ENCODE assay signal across 9 mouse cellular contexts in the genomic region with DNA sequence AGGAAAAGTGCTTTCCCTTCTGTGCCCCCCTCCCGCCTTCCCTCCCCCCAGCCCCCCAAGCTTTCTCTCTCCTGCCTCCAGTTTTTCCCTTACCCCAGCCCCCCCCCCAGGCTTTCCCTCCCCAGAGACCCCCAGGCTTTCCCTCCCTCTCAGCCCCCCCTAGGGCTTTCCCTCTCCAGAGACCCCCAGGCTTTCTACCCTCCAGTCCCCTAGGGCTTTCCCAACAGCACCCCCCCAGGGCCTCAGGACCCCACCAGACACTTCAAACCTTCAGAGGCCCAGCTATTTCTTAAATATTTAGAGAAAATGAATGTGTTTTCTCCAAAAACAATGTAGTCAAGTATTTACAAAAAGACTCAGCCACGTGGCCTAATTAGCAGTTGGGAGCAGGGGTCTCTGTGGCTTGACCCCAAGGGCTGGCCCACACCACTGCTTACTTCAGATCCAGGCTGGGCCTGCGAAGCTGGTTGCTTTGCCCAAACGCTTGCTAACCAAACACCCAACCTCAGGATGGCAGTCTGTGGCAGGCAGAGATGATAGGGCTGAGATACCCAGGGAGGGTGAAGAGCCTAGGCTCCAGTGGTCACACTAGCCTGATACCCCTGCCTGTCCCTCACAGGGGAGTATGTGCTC. TPM values are rescaled to one million over a fixed set of nuclear protein-coding genes. Genes with fewer than 3 reads are reported as not detected.
A peak's percentile ranks its signal among the peaks of the same experiment; 100 is the strongest.
DNase-seq lines count a peak whose midpoint lies in the region; ATAC-seq and TF ChIP-seq lines count a peak whose summit lies in the region.
"Had no signal": no experiment of that assay in that cellular context is flagged by ENCODE, and none has a peak within 500 bp of the region (broad histone marks: within the 10 kb centered on the region; RNA-seq: fewer than 3 reads in every experiment).

No protein-coding gene starts in this region.

- no peak for DNase-seq in kidney, adult 18-20 months
- DNase-seq in embryonic facial prominence, embryonic 11.5 days (ENCODE audit: low spot score): no peak
- DNase-seq in heart, postnatal 0 days (ENCODE audit: low spot score): no peak
- DNase-seq in right cerebral cortex, postnatal 25 days: no peak
- DNase-seq in urinary bladder, postnatal 4 days (ENCODE audit: low spot score in 2 of 2): no peak

- peak overlapping the region; percentile 39; the same call in 1 of the 2 replicates for H3K9ac ChIP-seq in kidney, embryonic 16.5 days (replicated peaks; ENCODE audit: low read length)
- H3K9ac ChIP-seq in embryonic facial prominence, embryonic 11.5 days (replicated peaks; ENCODE audit: low read length): no peak overlapping the region; the same call in 1 of the 2 replicates
- H3K9ac ChIP-seq in heart, postnatal 0 days (replicated peaks; ENCODE audit: low read depth, low read length): 0 out of 2 replicates have a peak overlapping the region, but pooled peaks have one; percentile 25
- H3K9ac ChIP-seq in midbrain, embryonic 12.5 days (replicated peaks): no peak overlapping the region

- no peak overlapping the region for H3K4me2 ChIP-seq in kidney, embryonic 16.5 days (replicated peaks; ENCODE audit: low read depth, low read length)
- no peak overlapping the region for H3K4me2 ChIP-seq in embryonic facial prominence, embryonic 11.5 days (ENCODE audit: low read depth, low read length)
- H3K4me2 ChIP-seq in heart, postnatal 0 days (ENCODE audit: low read depth, low read length): no peak overlapping the region
- H3K4me2 ChIP-seq in midbrain, embryonic 12.5 days (replicated peaks): 0 out of 2 replicates have a peak overlapping the region, but pooled peaks have one; percentile 3

- H3K27me3 ChIP-seq in kidney, embryonic 16.5 days (ENCODE audit: insufficient read depth, low read length): no peaks in the 10 kb centered on the region
- H3K27me3 ChIP-seq in embryonic facial prominence, embryonic 11.5 days (ENCODE audit: control insufficient read depth, insufficient read depth, low read length): no peaks in the 10 kb centered on the region
- H3K27me3 ChIP-seq in heart, postnatal 0 days (ENCODE audit: control insufficient read depth, insufficient read depth, low read length): no peaks in the 10 kb centered on the region
- peaks cover 9% of the 10 kb centered on the region; the same call in 1 of the 2 replicates for H3K27me3 ChIP-seq in midbrain, embryonic 12.5 days

- no peaks in the 10 kb centered on the region for H3K36me3 ChIP-seq in kidney, embryonic 16.5 days (ENCODE audit: insufficient read depth, low read length)
- no peaks in the 10 kb centered on the region for H3K36me3 ChIP-seq in embryonic facial prominence, embryonic 11.5 days (replicated peaks; ENCODE audit: control insufficient read depth, insufficient read depth, low read depth, low read length)
- H3K36me3 ChIP-seq in heart, postnatal 0 days (replicated peaks; ENCODE audit: control insufficient read depth, insufficient read depth, low read length): no peaks in the 10 kb centered on the region
- H3K36me3 ChIP-seq in midbrain, embryonic 12.5 days: no peaks in the 10 kb centered on the region
- H3K36me3 ChIP-seq: G1E had no signal

- no peak for TF ChIP-seq EP300 in heart, postnatal 0 days (IDR thresholded peaks at IDR 0.05; ENCODE audit: low read depth)

- peak overlapping the region; percentile 91 for H3K27ac ChIP-seq in kidney, embryonic 16.5 days (ENCODE audit: low read length)
- peak overlapping the region; percentile 71 for H3K27ac ChIP-seq in embryonic facial prominence, embryonic 11.5 days (replicated peaks; ENCODE audit: low read depth, low read length)
- H3K27ac ChIP-seq in heart, postnatal 0 days (ENCODE audit: low read depth): peak overlapping the region; percentile 91
- H3K27ac ChIP-seq in midbrain, embryonic 12.5 days (replicated peaks): peak overlapping the region; percentile 87

- H3K9me3 ChIP-seq in kidney, embryonic 16.5 days (ENCODE audit: low read length): no peaks in the 10 kb centered on the region
- no peaks in the 10 kb centered on the region for H3K9me3 ChIP-seq in embryonic facial prominence, embryonic 11.5 days (replicated peaks; ENCODE audit: control insufficient read depth, low read length)
- no peaks in the 10 kb centered on the region for H3K9me3 ChIP-seq in heart, postnatal 0 days (replicated peaks; ENCODE audit: control insufficient read depth, low read length)
- H3K9me3 ChIP-seq in midbrain, embryonic 12.5 days: no peaks in the 10 kb centered on the region
- H3K9me3 ChIP-seq: G1E had no signal

- H3K4me3 ChIP-seq in kidney, embryonic 16.5 days (ENCODE audit: low read length): no peak overlapping the region
- H3K4me3 ChIP-seq in embryonic facial prominence, embryonic 11.5 days (ENCODE audit: low read depth, low read length): no peak overlapping the region
- H3K4me3 ChIP-seq in heart, postnatal 0 days (ENCODE audit: low read depth, low read length): no peak overlapping the region
- H3K4me3 ChIP-seq in midbrain, embryonic 12.5 days: no peak overlapping the region

- TF ChIP-seq CTCF in heart, postnatal 0 days (IDR thresholded peaks at IDR 0.05; ENCODE audit: low read depth): peak; percentile 8; the same call in 1 of the 2 replicates

- ATAC-seq in kidney, embryonic 16.5 days (ENCODE audit: low FRiP score, low TSS enrichment): no peak
- no peak for ATAC-seq in embryonic facial prominence, embryonic 11.5 days (replicated peaks; ENCODE audit: insufficient number of reproducible peaks, low FRiP score, low TSS enrichment, low read depth)
- no peak for ATAC-seq in heart, postnatal 0 days (ENCODE audit: insufficient read depth, low read depth)
- ATAC-seq in midbrain, embryonic 12.5 days (ENCODE audit: low FRiP score, low read depth): no peak
- no peak for ATAC-seq in erythroblast, adult 5-6 weeks (replicated peaks; ENCODE audit: low FRiP score, poor library complexity, severe bottlenecking)

- H3K4me1 ChIP-seq in kidney, embryonic 16.5 days (ENCODE audit: insufficient read depth, low read length): peaks cover 50% of the 10 kb centered on the region
- H3K4me1 ChIP-seq in embryonic facial prominence, embryonic 11.5 days (ENCODE audit: control insufficient read depth, insufficient read depth, low read length): peaks cover 13% of the 10 kb centered on the region
- H3K4me1 ChIP-seq in heart, postnatal 0 days (ENCODE audit: control insufficient read depth, insufficient read depth): peaks cover 33% of the 10 kb centered on the region
- peaks cover 28% of the 10 kb centered on the region for H3K4me1 ChIP-seq in midbrain, embryonic 12.5 days

- WGBS in kidney, embryonic 16.5 days: 48% methylated on average over 4 of the region's 4 CpGs
- WGBS in embryonic facial prominence, embryonic 11.5 days: 40% methylated on average over 4 of the region's 4 CpGs
- WGBS in heart, postnatal 0 days: 75% methylated on average over 4 of the region's 4 CpGs
- 54% methylated on average over 4 of the region's 4 CpGs for WGBS in midbrain, embryonic 12.5 days

RNA-seq across cellular contexts. Expression of a gene that starts 58.3 kb away (rescaled TPM):
- polyA plus RNA-seq in kidney, embryonic 16.5 days (2015; fragmentation: Nextera tagmentation; extraction: Ambion mirVana): 5.9 and 7.0 TPM in 2 replicates
- polyA plus RNA-seq in embryonic facial prominence, embryonic 11.5 days (2014; fragmentation: Nextera tagmentation; extraction: Ambion mirVana): 3.3 and 3.5 TPM in 2 replicates
- 5.7 TPM in 1 of 2 replicates, not detected in the other for total RNA-seq in heart, postnatal 0 days (2014; rRNA removed; ENCODE audit: low replicate concordance)
- polyA plus RNA-seq in heart, postnatal 0 days (2015; fragmentation: Nextera tagmentation; extraction: Ambion mirVana): 1.8 and 2.4 TPM in 2 replicates
- polyA plus RNA-seq in midbrain, embryonic 12.5 days (2016; fragmentation: Nextera tagmentation; extraction: Ambion mirVana): 5.6 and 5.7 TPM in 2 replicates
- 2.9 TPM in 1 of 2 replicates, not detected in the other for total RNA-seq in erythroblast, adult 5-6 weeks (2015; ENCODE audit: low replicate concordance)
- 0.28 TPM in 1 of 2 replicates, not detected in the other for total RNA-seq in erythroblast, adult 5-6 weeks (2017; ENCODE audit: low replicate concordance)

RNA-seq across cellular contexts. Expression of a gene that starts 58.5 kb away (rescaled TPM):
- polyA plus RNA-seq in kidney, embryonic 16.5 days (2015; fragmentation: Nextera tagmentation; extraction: Ambion mirVana): 158 and 162 TPM in 2 replicates
- polyA plus RNA-seq in embryonic facial prominence, embryonic 11.5 days (2014; fragmentation: Nextera tagmentation; extraction: Ambion mirVana): 164 and 173 TPM in 2 replicates
- 96.1 and 126 TPM in 2 replicates for total RNA-seq in heart, postnatal 0 days (2014; rRNA removed; ENCODE audit: low replicate concordance)
- 116 and 123 TPM in 2 replicates for polyA plus RNA-seq in heart, postnatal 0 days (2015; fragmentation: Nextera tagmentation; extraction: Ambion mirVana)
- 122 and 132 TPM in 2 replicates for polyA plus RNA-seq in midbrain, embryonic 12.5 days (2016; fragmentation: Nextera tagmentation; extraction: Ambion mirVana)
- 27.1 and 49.3 TPM in 2 replicates for total RNA-seq in erythroblast, adult 5-6 weeks (2015; ENCODE audit: low replicate concordance)
- total RNA-seq in erythroblast, adult 5-6 weeks (2017; ENCODE audit: low replicate concordance): 34.8 and 36.0 TPM in 2 replicates

Comparison
In these comparisons a context has a peak if more than half of its experiments do, and no peak if none do; other contexts are left out.
1. H3K9ac ChIP-seq: peak in kidney, embryonic 16.5 days (single experiment) and heart, postnatal 0 days (single experiment); none in embryonic facial prominence, embryonic 11.5 days (single experiment) and midbrain, embryonic 12.5 days (single experiment).
2. Peak in every context shown above with its lines, with median percentiles within 50 percentile points of each other: H3K27ac ChIP-seq.